Mouse (Mus musculus): ENCODE measurements around the gene Ggct.

- TF ChIP-seq CTCF (IDR thresholded peaks at IDR 0.05; ENCODE audit: extremely low read depth, insufficient read length, insufficient replicate concordance, low read depth, low read length) = no peak
- no peak for TF ChIP-seq POLR2A (IDR thresholded peaks at IDR 0.05; ENCODE audit: low read depth, low read length)
These were observed 35.1 kb downstream of the Ggct start for GRCm38 (mm10) chr6:54957655-54958054.

Measured in small intestine, adult 2 months (tissue).